Mouse (Mus musculus) brain, embryonic 14.5 days (tissue): ENCODE measurements at regions not wholly inside any gene's neighbourhood (a gene's known extent, or its start where the extent isn't known, plus 50 kb on each side); places are given as distances from the start of the nearest gene placed in this dataset.

ENCODE experiments used
- DNase-seq: peaks from one replicate; pipeline ENCODE4 v3.0.0-alpha.2; 2011; ENCODE audit warnings: low read depth
- CTCF ChIP-seq: fragments of 200-500 bp; IDR thresholded peaks from 2 replicates; pipeline ENCODE4 v1.5.1; 2012; ENCODE audit warnings: inconsistent platforms, mild to moderate bottlenecking, moderate library complexity, borderline replicate concordance; ENCODE audit not compliant: insufficient read depth, insufficient read length; ENCODE audit errors: extremely low read depth
- POLR2A ChIP-seq: fragments of 200-500 bp; IDR thresholded peaks from 2 replicates; pipeline ENCODE4 v1.6.1; 2012; ENCODE audit warnings: mild to moderate bottlenecking, inconsistent platforms, borderline replicate concordance; ENCODE audit not compliant: poor library complexity, insufficient read depth, insufficient read length, severe bottlenecking; ENCODE audit errors: extremely low read depth

DNA sequence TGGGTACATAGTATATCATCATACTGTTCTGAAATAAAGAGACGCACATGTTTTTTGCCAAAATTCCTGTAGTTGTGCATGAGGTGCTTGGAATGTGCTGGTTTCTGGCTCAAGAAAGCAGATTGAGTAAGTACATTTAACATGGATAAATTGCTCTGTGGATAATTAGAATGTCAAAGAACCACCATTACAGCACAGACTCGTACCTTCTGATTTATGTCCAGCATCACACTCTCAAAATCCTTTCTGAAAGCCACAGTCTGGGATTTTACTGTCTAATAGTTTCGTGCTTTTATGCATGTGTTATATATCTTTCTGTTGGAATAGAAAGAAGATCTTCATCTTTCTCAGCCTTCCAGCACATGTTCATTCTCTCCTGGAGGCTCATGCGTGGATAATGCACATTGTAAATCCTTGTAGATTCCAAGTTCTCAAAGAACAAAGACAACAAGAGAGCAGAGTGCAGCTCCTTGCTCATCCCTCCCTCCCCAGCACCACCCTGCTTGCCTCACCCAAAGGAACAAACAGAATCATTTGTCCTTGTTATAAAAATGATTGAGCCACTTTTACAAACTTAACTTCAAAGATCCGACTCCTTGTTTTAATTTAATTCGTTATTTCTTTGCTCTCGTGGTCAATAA is 348.9 kb upstream of the Ctso start:
- TF ChIP-seq POLR2A (no peak), CTCF (no peak)
- DNase-seq, result no peak

DNA sequence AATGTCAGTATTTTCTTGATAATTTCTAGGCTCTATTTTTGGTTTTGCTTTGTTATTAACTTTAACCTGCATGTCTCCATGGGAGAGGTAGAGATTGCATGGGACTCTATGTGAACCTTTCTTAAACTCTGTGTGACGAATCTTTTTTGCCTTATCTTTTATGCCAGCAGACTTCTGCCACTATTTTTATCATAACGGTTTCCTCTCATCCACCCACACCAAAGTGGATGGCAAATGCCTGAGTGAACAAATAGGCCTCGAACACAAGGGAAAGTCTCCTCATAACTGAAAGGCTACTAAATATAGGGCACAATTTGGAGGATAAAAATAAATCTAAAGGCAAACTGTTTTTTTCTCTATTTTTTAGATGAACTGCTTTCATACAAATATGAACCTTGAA is 343.3 kb upstream of the Ctso start:
- DNase-seq, result no peak
- TF ChIP-seq POLR2A, result no peak
- TF ChIP-seq CTCF, result no peak

DNA sequence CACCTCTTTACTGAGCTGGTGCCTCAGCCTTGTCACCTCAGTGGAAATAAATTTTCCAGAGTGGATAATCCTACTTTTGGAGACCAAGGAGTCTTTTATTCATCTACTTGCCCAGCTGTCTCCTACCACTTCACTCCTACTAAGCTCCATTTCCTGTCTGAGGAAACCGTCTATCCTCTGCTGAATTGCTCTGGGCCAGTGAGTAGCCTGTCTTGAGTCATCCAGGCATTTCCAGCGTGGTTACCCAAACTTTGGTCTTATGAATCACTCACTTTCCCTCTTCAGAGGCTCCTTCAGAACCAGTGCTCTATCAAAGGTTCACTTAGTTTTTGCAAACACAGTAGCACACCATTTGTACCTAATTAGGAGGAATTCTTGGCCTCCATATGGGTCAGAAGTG is 303.2 kb upstream of the Ctso start:
- TF ChIP-seq POLR2A (no peak), CTCF (no peak)
- DNase-seq, result no peak

DNA sequence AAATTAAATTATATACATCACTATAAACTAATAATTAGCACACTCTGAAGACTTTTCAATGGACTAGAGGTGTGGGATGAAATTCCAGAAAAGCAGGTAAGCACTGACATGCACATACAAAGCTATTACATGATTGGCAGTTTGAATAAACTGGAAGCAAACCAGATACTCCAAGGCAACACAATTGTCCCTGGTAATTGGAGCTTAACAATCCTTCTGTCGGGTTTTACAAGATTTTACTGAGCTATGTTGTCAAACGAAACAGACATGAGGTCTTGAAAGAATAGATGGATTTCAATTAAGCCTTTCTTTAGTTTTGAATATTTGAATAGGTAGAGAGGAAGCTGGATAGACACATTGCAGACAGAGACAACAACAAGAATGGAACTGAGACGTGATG is 273.9 kb upstream of the Ctso start:
- TF ChIP-seq POLR2A (no peak), CTCF (no peak)
- DNase-seq, result peak; percentile 30

DNA sequence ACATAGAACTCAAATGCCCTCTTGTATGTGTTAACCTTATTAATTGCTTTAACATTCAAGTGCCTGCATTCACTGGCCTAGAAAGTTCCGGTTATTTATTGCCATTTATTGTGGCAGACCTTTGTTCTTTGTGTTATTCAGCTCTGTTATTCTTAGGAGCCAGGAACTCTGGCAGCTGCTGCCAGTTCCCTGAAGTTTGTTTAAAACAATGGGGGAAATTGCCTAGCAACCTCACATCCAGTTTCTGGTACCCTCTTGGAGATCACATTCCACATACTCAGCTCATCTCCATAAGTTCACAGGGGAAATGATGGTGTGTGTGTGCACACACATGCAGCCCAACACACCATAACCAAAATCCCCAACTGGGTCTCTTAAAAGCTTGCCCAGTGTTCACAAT is 270.8 kb upstream of the Ctso start:
- TF ChIP-seq CTCF (no peak), POLR2A (no peak)
- peak; percentile 83 for DNase-seq

DNA sequence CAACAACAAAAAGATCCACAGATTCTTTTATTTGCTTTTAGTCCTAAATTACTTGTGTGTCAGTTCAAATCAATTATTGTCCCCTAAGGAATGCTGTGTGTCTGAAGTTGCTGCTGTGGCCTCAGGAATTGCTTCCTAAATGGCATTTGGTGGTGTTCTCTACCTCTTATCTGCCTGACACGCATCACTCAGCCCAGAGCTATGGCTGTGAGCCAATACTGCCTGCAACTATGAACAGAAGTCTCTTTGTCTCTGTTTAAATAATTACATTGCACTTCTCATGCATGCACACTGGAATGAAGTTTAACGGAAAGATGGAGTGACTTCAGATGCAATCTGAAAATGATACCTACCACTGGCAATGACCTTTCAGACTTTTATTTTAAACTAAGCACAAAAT is 266.1 kb upstream of the Ctso start:
- TF ChIP-seq CTCF, result no peak
- no peak for TF ChIP-seq POLR2A
- DNase-seq, result peak; percentile 57

DNA sequence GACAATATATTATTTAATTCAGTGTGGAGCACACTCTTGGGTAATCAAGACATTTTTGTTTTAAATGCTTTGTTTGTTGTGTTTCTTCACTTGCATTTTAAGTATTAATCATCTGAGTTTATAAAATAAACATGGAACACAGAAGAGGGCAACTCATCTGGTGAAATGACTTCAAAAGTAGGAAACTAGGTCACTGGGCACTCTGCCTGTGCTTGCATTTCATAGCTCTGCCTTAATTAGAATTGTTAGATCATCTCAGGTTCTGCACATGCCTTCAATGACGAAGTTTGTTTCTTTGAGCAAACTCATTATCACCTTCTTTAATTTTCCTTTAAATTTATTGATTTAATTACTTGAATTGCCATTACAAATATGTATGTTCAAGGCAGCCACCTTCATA is 255.8 kb upstream of the Ctso start:
- DNase-seq, result peak; percentile 9

DNA sequence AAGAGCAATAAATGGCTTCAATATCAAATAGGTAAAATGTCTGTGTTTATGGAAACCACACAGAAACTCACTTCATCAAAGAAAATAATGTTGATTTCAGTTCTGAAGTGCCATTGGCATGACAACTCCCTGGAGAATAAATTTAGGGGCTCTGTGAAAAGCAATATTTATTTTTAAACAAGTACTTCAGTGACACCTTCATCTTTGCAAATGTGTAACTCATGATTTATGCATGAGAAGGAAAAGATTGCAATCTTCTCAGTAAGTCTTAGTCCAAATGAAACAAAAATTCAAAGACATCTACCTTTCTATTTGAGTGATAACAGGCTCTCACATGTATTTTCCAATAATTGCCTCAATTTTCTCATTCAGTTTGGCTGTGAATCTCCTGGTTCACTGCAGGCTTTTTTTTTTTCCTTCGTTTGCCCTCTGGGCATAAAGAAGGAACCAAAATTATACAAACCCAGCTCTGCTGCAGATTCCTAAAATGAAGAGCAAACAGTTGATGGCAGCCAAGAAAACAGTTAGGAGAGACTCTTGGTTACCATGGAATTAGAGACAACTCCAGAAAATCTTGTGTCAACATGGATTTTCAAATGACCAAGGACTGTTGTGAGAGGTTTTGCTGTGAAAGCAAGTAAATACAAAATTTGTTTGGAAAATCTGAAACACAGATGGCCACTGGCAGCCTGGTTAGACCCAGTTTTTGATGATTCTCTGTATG is 230.3 kb upstream of the Ctso start:
- peak; percentile 24 for DNase-seq
- TF ChIP-seq POLR2A, result no peak
- TF ChIP-seq CTCF, result no peak

More for the DNA sequence above, 255.8 kb upstream of the Ctso start:
- no peak for TF ChIP-seq CTCF
- TF ChIP-seq POLR2A, result no peak

DNA sequence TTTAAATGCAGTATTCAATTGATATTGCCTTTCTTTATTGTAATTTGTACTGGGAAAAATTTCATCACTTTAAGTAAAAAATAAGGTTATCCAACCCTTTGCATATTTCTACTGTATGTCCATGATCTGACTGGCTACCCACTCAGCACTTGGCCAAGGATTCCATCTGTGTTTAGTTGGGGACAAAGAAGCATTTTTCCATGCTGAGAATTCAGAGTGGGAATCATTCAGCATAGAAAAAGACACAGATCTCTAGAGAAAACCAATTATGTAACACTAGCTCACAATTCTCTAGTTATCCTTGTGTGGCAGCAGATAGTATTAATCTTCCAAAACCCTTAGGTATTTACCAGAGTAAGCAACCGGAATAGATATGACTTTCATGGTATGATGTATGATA is 213.5 kb upstream of the Ctso start:
- no peak for TF ChIP-seq POLR2A
- TF ChIP-seq CTCF, result no peak
- no peak for DNase-seq

DNA sequence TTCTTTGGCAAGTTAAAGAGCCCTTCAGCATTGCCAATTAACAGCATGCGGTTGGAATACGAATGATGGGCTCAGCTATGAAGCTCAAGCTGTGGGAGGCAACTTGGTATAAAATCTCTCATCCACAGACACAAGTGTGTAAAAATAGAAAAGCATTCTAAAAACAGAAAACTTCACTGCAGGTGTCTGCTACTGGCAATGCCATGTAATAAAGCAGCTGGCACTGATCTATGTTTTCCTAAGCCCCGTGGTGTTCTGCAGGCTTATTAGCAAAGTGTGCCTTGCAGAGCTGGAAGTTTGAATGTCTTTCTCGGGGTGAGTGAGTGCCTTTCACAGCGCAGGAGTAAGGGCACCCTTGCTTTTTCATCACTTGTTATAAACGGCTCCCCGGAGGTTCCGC is 196.9 kb upstream of the Ctso start:
- DNase-seq, result peak; percentile 73
- TF ChIP-seq CTCF, result no peak

DNA sequence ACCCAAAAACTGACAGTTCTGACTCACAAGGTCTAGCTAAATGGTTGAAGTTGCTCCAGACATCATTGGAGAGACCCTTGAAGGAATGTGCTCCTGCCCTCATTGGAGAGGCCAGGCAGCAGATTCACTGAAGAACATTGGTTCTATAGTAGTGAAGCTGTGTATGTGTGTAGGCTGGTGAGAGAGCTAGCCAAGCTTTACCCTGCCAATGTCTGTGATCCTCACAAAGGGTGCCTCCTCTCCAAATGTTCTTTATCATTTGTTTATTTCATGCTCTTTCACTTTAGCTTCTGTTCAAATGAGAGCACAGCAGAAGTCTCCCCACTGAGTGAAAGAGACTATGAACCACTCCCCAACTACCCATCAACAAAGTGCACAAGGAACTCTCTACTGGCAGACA is 195.6 kb upstream of the Ctso start:
- TF ChIP-seq POLR2A (no peak), CTCF (no peak)
- no peak for DNase-seq

DNA sequence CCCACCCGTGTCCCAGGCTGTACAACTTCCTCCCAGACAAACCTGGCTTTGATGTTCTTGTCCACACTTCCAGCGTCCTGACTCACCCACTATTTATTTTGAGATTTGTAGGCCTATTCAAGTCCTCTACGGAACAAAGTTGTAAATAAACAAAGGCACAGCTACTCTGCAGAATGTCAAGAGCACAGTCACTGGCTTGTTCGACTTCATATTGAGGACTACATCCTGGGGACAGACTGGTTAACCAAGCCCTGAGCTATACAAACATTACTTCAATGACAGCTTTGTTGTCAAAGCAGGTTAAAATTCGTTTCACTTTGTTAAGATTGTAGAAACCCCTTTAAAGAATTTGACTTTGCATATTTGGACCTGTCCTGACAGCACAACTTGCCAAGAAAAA is 190.3 kb upstream of the Ctso start:
- DNase-seq, result no peak
- no peak for TF ChIP-seq CTCF
- no peak for TF ChIP-seq POLR2A

DNA sequence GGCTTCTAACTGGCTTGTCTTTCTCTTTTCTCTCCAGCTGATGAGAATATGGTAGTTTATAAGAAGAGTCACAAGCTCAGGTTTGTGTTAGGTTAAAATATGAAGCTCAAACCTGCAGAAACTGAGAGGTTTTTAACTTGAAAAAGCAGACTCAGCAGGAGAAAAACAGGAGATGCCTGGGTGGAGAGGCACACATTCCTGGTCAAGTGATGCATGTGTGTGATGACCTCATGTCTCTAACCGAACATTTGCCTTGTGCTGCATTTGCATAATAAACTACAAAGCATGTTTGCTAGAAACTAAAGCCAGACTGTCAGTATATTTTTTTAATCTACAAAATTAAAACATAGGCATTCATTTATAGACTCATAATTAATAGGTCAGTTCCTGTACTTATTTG is 182.2 kb upstream of the Ctso start:
- DNase-seq, result no peak
- TF ChIP-seq CTCF (no peak), POLR2A (no peak)

DNA sequence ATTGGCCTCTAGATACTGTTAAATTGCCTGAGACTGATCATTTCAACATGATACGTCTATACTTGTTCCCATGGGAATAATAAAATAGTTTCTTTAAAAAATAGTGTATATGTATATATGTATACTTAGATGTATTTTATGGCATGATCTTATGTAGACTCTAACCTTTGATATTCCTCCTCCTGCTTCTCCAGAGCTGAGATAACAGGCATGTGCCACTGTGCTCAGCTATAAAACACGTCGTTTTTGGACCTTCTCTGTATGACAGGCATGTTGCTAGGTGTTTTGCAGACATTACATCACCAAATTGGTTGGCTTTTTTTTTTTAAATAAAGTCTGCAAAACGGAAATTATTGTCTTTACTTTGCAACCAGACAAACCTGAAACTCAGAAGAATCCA is 179.4 kb upstream of the Ctso start:
- TF ChIP-seq POLR2A, result no peak
- no peak for TF ChIP-seq CTCF
- no peak for DNase-seq
